Mouse (Mus musculus) myocyte (in vitro differentiated cells): ENCODE data around the gene Cdr2.

Experiments used
- CEBPB ChIP-seq: IDR thresholded peaks from 2 replicates; pipeline ENCODE4 v1.6.1; 2011; ENCODE audit warnings: mild to moderate bottlenecking, moderate library complexity; ENCODE audit not compliant: poor library complexity, insufficient read depth, severe bottlenecking
- E2F4 ChIP-seq: IDR thresholded peaks from one replicate; pipeline ENCODE4 v1.6.1; 2011; ENCODE audit warnings: mild to moderate bottlenecking, control low read depth, moderate library complexity; ENCODE audit not compliant: insufficient read depth
- MAX ChIP-seq: IDR thresholded peaks from one replicate; pipeline ENCODE4 v1.6.1; 2011; ENCODE audit warnings: low read depth, mild to moderate bottlenecking, control low read depth
- MYOD1 ChIP-seq, 3 experiments: IDR thresholded peaks; one replicate each; pipeline ENCODE4 v1.6.1; 2011; ENCODE audit warnings: control low read depth in 2 of 3, low read depth in 2 of 3, mild to moderate bottlenecking in 2 of 3, moderate library complexity in 1 of 3; ENCODE audit not compliant: insufficient read length in 2 of 3, control insufficient read depth in 1 of 3
- MYOG ChIP-seq, 3 experiments: IDR thresholded peaks; one replicate each; pipeline ENCODE4 v1.6.1; 2011; ENCODE audit warnings: control low read depth in 2 of 3, low read depth in 2 of 3, mild to moderate bottlenecking in 2 of 3; ENCODE audit not compliant: insufficient read length in 2 of 3, control insufficient read depth in 1 of 3, insufficient read depth in 1 of 3
- POLR2A ChIP-seq: IDR thresholded peaks from one replicate; pipeline ENCODE4 v1.6.1; 2011; ENCODE audit warnings: low read depth, mild to moderate bottlenecking, control low read depth, moderate library complexity; ENCODE audit not compliant: insufficient read length
- POLR2AphosphoS2 ChIP-seq: IDR thresholded peaks from one replicate; pipeline ENCODE4 v1.6.1; 2011; ENCODE audit warnings: low read depth, control low read depth; ENCODE audit not compliant: insufficient read length
- REST ChIP-seq: IDR thresholded peaks from one replicate; pipeline ENCODE4 v1.6.1; 2011; ENCODE audit warnings: mild to moderate bottlenecking, control low read depth, moderate library complexity; ENCODE audit not compliant: insufficient read depth, insufficient read length
- SRF ChIP-seq: IDR thresholded peaks from one replicate; pipeline ENCODE4 v1.6.1; 2011; ENCODE audit warnings: low read depth; ENCODE audit not compliant: control insufficient read depth, insufficient read length
- TCF12 ChIP-seq: IDR thresholded peaks from one replicate; pipeline ENCODE4 v1.6.1; 2011; ENCODE audit warnings: mild to moderate bottlenecking, control low read depth; ENCODE audit not compliant: poor library complexity, insufficient read depth, severe bottlenecking
- USF1 ChIP-seq: IDR thresholded peaks from one replicate; pipeline ENCODE4 v1.6.1; 2011; ENCODE audit warnings: low read depth, mild to moderate bottlenecking, control low read depth, moderate library complexity

GRCm38 (mm10) chr7:121020277-121020676, 38.2 kb upstream of the Cdr2 start:
- TF ChIP-seq MAX (no peak), POLR2A (no peak), POLR2AphosphoS2 (no peak), CEBPB (no peak), MYOD1 (IDR thresholded peaks at IDR 0.05; ENCODE audit: control insufficient read depth in 1 of 3, insufficient read length in 2 of 3, low read depth in 2 of 3) (no peak), TCF12 (no peak), USF1 (no peak), MYOG (IDR thresholded peaks at IDR 0.05; ENCODE audit: control insufficient read depth in 1 of 3, insufficient read depth in 1 of 3, insufficient read length in 2 of 3, low read depth in 2 of 3) (no peak), SRF (no peak), E2F4 (no peak), REST (no peak)
